Mouse (Mus musculus): ENCODE measurements at regions not wholly inside any gene's neighbourhood (a gene's known extent, or its start where the extent isn't known, plus 50 kb on each side); places are given as distances from the start of the nearest gene placed in this dataset.

DNA sequence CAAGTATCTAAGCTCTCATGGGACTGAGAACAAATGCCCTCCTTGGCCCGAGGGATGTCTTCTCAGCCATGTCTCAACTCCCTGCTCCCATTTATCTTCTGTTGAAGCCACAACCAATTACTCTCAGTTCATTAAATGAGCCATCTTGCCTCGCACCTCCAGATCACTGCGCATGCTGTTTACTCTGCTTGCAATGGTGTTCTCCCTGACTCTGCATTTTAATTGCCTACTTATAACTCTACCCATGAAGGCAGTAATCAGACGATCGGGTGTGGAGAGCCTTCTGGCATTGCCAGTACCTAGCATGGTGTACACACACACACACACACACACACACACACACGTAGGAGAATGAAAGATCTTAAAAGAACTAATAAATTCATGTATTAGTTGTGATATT, 306.1 kb upstream of the Myt1l start:
- no peak for DNase-seq

DNA sequence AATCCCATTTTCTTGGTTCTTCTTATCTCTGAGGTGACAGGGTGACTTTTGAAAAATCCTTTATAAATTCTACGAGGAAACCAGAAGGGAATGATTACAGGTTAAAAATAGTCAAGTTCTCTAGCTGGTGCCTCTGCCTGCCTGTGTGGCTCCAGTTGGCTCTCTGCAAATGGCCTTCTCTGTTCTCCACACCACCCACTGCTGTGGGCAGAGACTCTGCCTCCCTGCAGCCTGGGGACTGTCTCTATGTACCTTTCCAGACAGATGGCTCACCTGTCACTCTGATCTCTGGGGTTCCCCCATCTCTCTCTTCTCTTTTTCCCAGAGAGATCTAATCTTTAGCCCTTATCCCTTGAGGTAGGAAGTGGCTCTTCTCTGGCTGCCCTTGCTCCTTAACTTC, 302.2 kb upstream of the Myt1l start:
- DNase-seq, result no peak

DNA sequence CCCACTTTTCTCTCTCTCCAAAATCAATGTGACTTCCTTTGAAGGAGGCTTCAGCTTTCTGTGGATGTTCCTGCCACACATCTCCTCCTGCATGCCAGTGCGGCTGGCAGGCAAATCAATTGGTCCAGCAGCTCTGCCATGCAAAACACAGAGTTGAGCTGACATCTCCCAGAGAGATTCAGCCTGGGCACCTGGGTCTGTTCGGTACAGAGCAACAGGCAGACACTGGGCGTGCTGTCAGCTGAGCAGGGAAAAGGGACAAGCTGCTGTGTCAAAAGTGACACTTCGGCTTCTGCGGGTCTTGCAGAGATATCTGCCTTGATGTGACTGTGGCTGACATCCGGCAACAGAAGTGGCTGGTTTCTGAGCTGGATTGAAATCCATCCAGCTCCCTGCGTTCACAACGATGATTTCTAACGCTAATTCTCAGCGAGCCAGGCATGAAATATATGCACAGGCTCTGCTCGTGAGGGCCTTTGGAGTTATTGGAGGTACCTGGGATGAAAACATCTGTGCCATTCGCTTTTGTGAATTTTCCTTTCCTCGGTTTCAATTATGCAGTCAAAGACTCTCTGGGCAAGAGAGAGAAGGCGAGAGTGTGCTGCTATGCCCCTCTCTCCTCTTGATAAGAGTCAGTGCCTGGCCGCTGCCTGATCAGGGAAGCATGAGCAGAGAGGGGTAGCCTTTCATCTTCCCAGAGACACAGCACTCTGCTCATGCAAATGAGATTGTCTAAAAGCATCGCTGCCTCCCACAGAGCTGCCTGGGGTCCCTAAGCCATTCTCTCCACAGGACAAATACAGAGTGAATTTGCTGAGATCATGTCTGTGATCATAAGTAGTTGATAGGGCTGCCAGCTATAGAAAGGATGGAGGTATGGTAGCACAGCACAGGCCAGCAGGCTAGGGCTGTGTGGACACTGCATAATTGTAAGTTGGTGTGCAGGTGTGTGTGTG, 295.4 kb upstream of the Myt1l start:
- DNase-seq, result no peak

DNA sequence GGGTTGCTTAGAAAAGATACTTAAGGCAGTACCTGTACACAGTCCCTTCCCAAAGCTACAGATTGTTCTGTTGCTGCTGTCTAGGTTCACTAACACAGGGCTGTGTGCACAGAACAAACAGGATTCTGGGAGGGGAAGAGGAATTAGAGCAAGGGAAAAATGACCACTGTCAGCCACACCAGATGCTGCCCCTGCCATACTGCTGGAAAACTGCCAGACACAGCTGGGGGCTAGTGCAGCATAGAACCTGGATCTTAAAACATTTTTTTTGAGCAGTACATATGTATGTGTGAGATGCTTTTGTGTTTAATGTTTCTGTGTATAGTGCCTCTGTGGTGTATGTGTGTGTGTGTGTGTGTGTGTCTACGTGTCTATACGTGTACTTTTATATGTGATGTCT, 291.7 kb upstream of the Myt1l start:
- DNase-seq, result no peak

DNA sequence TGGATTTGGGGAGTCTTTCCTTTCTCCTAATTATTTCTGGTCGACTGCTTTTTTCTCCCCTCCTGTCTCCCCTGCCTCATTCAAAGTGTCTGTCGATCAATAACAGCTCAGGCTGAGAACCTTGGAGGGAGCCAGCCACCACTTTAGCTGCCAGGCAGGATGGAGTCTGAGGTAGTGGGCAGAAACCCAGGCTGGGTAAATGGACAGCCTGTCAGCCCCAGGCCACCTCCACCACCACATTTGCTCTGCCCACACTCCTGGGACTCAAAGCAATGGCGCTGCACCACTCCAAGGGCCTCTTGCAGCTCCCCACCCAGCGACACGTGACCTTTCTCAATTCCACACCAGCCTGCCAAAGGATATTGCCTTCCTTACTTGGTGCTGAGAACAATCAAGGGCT, 290.7 kb upstream of the Myt1l start:
- DNase-seq, result no peak

DNA sequence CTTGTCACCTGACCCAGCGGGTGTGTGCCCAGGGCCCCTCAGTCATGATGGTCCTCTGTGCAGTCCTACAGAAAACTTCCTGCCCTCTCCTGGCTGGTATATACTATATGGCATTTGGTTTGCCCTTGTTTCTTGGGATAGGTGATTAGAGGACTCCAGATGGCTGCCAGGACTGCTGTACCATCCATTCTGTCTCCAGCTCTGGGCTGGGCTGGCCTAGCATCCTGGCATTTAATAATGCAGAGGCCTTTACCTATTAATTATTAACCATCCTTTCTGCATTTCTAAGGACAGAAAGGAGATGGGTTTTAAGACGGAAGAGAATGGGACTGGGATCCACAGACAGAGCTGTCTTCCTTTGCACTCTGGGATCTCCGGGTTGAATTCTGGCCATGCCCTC, 288.7 kb upstream of the Myt1l start:
- no peak for DNase-seq

DNA sequence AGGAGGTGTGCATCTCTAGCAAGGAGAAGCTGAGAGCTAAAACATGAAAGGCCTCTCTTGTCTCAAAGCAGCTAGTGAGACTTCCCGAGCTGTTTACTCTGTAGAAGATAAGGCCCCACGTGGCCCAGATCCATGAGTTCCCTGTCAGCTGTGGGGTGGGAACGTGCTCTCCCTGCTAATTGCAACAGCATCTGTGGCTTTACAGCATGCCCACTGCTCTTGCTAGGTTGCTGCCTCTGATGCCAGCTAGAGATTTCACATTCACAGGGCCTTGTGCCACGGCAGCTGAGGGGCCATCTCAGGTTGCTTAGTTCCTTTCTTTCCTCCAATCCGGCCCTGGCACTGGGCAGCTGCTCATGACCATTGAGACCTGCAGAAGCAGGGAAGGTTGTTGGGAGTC, 288.2 kb upstream of the Myt1l start:
- DNase-seq, result no peak

DNA sequence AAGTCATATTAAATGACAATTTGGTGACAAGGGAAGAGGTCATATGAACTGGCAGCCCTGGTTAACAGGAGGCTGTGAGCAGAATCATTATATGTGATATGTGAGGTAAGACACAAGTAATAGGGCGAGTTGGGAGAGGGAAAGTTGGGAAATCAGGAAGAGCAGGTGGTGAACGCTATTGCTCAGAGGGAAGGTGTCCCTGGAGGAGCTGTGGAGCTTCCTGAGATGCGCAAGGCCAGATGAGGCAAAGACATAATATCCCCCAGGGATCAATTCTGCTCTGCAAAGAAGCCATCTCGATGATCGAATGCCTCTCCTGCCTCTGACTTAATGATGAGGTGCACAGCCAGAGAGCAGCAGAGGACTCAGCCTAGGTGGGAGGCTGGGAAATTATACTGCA, 285.1 kb upstream of the Myt1l start:
- DNase-seq, result no peak

DNA sequence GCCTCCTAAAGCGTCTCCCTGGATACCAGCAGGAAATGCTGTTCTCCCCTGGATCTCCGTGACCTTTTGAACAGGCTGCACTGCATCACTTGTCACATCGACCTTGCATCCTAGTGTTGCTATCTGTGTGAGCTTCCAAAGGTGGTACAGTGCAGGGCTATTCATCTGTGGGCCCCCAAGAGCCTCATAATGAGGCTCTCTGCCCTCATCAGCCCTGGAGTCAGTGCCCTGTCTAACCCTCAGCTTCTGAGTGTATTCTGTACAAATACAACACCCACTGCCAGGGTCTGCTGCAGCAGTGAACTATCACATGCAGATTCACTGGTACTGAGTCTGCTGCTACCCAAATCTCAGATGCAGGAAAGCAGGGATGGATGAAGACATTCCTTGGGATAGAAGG, 282.1 kb upstream of the Myt1l start:
- no peak for DNase-seq

DNA sequence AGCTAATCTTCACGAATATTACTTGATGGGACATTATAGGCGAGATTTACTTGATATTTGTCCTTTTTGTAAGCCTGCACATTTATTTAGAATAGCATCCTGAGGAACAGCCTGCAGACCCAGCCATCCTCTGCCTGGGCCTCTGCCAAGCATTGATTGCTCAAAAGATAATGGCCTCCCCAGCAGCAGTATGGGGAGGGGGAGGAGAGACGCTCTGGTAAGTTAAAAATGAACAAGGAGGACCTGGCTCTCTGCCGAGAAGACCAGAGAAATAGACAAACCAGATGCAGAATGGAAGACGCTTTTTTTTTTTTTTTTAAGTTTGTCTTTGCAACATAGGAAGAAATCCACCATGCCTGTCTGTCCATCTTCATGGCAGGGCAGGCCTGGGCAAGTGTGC, 280.8 kb upstream of the Myt1l start:
- DNase-seq, result no peak

DNA sequence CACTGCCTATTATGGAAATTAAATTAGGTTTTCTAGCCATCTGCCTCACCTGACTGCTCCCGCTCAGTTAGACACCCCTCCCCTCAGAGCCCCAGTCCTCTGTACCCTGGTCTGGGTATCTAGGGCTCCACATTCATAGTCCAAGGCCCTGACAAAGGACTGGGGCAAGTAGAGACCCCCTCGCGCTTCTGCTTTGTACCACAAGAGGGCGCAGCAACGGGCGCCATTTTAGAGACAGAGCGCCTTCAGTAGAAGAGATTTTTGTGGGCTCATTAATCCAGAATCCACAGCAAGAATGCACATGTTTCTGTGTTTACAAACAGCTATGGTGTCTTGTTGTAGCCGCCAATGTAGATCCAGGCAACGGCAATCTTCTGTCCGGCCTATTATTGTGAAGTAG, 279.7 kb upstream of the Myt1l start:
- no peak for DNase-seq

DNA sequence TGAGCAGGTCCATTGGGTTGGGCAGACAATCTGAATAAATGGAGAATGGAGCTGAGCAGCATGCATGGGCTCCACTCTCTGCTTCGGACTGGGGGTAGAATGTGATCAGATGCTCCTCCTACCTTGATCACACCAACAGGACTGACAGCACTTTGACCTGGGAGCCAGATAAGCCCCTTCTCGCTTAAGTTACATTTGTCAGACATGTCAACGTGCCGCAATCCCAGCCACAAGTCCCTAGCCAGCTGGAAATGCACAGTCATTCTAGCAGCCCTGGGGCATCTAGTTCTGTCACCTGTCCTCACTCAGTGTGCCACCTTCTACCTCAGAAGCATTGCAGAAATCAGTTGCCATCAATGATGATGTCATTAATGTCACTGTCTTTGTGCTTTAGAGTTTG, 272.1 kb upstream of the Myt1l start:
- DNase-seq, result no peak

DNA sequence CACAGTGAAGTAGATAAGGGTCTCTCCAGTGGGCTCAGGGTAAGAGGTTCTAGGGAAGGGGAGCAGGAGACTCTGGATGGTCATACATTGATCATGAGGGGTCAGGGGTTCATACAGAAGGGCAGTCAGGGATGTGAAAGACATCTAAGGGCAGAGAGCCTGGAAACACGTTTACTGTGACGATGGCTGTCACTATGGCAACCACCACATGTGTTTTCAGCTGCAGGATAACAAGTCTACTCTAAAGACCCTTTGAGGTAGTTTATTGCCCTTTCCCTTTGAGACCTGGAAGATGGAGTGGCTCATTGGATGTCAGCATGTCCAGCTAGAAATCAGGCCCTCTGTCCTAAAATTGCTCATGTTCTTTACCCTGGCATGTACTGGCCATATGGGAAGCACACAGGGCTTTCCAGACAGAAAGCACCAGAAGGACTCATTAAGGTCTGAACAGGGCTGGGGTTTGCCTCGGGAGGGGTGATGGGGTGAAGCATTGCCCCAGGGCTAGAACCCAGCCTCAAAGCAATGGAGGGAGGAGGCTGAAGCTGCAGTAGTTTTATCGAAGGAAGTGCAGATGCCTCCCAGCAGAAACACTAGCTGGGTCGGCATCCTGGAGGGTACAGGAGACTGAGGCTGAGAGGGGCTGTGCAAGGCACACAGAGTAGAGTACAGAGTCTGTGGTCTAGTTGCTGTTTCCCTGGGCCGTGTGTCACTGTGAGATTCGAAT, 271.0 kb upstream of the Myt1l start:
- no peak for DNase-seq

DNA sequence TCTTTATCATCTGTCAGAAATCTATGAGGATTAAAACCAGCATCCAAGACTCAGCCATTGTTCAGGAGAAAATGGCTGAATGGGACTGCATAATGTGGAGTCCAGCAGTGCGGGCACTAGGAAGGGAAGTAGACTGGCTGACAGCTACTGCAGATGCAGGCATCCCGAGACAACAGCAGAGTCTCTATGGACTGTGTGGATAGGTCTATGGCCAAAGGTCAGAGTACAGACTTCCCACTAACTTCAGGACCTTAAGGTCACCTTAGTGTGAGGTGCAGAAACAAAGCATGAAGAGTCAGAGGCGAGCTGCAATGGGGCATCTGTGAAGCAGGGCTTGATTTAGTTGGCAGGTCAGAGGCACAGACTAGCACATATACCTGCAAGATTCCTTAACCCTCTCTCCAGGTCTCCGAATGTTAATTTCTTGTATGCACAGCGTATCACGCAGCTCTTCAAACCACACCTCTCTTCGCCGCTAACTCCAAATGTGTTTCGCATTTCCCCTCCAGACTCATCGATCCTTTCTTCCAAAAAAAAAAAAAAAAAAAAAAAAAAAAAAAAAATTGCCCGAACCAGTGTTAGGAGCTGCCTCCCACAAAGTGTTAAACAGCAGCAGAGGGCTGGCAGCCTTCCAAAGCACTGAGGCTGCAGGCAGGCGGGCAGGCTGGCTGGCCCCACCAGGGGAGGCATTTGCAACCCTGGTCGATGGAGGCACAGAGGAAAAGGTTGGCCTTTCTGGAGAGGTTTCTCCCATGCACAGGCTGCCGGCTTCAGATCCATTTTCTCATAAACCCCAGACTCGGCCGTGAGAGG, 270.2 kb upstream of the Myt1l start:
- peak; percentile 17 to 23 for DNase-seq

DNA sequence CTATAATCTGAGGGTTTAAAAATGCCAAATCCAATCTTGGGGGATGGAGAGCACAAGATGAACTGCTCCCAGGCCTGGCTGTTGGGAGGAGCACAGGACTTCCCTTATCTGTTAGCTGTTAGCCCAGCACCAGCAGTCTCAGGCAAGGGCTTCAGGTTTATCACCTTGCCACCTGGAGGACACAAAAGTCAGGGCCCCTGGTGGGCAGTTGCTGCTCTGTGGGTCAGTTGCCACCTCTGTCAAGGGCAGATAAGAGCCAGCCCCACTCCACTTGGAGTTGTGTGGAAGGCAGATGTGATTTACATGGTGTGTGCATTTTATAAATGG, 269.7 kb upstream of the Myt1l start:
- no peak for DNase-seq

DNA sequence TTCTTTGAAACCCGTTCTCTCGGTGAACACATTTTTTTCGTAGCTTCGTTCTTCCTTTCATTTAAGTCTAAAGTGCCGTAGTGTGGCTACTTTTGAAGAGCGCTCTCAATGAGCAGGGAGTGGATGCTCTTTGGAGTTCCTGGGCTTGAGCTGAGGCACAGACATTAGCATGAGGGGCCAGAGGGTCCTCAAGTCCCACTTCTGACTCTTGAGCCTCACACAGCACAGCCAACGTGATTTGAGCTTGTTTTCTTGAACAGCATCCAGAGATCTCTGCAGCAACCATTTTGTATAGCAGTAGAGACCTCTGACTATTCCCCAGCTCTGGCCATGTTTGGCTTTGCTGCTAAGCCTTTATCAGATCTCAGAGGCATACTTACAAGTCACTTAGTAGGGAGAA, 269.2 kb upstream of the Myt1l start:
- no peak for DNase-seq

DNA sequence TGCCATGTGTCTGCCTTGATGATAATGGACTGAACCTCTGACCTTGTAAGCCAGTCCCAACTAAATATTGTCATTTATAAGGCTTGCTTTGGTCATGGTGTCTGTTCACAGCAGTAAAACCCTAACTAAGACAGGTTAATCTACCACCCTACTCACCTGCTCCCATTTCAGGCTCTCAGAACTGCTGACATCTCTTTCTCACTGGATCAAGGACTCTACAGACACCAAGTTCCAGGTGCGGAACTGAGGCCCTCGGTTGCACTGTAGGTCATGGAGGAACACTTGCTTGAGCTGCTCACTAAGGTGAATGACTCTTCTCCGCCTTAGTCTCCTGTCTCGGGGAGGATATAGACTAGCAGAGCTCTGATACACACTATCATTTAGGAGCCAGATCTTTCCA, 254.0 kb upstream of the Myt1l start:
- DNase-seq, result no peak

DNA sequence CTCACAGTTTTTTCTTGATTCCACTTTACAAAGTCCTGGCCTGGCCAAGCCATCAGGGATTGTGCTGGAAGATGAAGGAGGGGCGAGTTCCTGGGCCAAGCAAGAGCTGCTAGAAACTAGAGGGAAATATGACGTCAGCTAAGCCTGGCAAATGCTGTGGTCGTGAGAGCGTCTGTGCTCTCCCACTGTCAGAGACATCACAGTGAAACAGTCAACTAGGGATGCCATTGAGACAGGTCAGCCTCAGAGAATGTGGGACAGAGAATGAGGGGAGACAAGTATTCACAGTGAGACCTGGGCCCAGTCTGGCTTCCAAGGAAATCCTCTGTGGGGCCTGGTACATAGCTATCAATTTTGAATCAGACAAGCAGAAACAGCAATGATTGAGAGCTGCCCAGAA, 252.5 kb upstream of the Myt1l start:
- DNase-seq, result no peak

DNA sequence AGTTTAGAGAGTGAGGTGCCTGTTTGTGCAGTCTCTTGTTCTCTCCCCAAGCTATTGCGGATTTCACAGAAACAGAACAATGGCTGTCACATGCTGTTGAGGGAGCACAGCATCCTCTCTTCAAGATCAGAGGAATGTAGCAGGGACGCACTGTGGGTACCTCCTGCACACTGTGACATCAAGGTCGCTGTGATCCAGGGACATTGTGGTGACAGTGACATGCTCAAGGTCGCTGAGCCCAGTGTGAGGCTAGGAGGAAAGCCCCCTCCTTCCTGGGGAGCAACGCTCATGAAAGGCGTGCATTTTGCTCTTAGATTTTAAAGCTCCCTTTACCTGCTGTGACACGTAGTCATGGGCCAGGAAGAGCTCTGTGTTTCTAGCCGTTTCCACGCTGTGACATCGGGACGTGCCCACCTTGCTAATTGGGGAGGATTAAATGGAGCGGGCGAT, 248.5 kb upstream of the Myt1l start:
- no peak for DNase-seq

DNA sequence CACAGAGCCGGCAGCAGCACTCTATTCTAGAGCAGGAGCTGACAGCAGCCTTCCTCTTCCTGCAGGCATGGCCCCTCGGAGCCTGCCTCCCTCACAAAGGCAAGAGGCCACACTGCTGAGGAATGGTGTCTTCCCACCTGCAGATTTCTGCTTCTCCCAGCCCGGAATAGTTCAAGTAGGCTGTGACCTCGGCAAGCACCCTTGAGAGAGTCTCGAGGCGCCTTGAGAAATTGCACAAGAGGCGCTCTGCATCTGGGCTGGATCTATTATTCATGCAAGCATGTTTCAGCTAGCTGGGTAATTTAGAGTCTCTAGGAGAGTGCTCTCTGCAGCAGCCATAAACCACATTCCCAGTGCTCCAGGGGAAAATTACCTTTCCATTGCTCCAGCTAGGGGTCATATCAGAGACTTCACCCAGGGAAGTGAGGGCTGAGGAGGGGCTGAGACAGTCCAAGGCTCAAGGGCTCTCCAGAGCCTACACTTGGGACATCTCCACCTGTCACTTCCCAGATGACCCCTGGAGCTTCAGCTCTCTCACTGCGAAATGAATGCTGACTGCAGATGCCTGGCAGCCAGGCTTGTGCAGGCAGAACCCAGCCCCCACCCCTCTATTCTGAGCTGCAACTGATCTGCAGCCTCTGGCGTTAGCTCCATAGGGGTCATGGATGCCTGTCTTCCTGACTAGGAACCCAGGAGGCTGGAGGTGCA, 247.9 kb upstream of the Myt1l start:
- DNase-seq, result peak; percentile 18 to 25

DNA sequence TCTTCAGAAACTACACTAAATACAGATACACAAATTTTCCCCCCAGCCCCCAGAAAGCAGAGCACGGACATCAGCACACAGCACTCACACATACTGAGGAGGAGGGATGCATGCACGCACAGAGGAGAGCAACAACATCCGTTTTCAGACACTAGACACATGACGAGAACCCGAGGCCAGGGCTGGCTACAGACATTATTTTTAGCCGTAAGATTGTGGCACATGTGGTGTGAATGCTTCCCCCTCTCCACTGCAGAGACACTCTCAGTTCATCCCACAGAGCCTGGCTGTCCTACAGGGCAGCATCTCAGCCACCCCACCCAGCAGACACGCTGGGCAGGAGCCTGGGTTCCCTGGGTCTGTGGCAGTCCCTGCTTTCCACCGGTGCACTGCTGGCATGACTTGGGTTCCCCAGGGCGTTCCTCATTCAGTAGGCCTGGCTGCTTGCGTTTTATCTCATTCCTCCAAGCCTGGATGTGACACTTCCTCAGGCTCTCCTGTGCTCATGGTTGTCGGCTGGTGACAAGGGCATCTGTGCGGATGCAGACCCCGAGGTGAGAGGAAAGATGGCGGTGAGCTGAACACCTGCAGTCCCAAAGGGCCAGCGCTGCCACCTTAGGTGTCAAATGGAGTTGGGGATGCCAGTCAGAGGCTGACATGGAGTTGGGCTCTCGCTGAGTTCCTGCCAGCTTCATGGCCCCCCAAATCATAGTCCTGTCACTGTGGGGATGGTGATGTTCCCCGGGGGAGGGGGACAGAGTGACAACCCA, 247.1 kb upstream of the Myt1l start:
- no peak for DNase-seq

DNA sequence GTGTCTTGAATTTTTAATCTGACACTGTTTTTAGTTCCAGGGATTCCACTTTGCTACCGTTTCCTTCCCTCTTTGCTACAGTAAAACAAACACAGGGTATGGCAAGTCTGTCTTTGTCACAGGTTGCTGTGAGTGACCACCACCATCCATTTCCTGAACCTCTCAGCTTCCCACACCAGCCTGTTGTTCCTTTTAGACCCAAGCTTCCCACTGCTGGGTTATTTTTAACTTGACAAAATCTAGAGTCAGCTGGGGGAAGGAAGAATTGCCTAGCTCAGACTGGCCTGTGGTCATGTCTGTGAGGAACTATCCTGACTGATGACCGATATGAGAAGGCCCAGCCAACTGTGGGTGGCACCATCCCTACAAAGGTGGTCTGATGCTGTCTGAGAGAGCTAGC, 239.4 kb upstream of the Myt1l start:
- DNase-seq, result no peak
